Mouse (Mus musculus): ENCODE data around the gene Ehd3. TPM values are rescaled to one million over a fixed set of nuclear protein-coding genes. Genes with fewer than 3 reads are reported as not detected.

Ehd3 gene
- polyA plus RNA-seq, 2 experiments: 3.5 to 4.6 TPM

DNA sequence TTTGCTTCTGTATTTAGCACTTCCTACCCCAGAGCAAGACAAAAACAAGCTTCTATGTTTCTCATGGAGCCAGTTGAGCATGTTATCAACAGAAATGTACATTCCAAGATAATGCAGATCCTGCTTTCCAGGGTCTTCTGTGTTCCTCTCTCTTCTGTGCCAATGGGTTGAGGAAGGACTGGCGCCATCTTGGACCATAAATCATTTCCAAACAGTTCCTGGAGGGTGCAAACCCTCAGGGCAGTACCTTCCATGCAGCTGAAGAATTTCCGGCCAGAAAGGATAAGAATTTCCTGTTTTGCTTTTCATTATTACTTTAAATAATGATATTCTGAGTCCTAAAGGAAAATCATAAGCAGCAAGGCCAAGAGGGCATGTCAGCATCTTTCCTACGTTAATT, 41.7 kb downstream of the Ehd3 start:
- WGBS: 73% methylated on average over 3 of the region's 3 CpGs
- DNase-seq (ENCODE audit: low spot score): no peak

GRCm38 (mm10) chr17:73847399-73847798, 43.5 kb downstream of the Ehd3 start:
- Histone ChIP-seq H3K9me3 (ENCODE audit: control insufficient read depth, low read length) (no peaks in the 10 kb centered on the region), H3K27ac (replicated peaks; ENCODE audit: low read depth, low read length) (no peak overlapping the region), H3K4me1 (ENCODE audit: control insufficient read depth, insufficient read depth, low read length) (no peaks in the 10 kb centered on the region), H3K36me3 (ENCODE audit: control insufficient read depth, insufficient read depth, low read length) (no peaks in the 10 kb centered on the region), H3K4me2 (replicated peaks; ENCODE audit: low read depth, low read length, severe bottlenecking) (no peak overlapping the region), H3K4me3 (replicated peaks; ENCODE audit: low read length) (no peak overlapping the region), H3K27me3 (ENCODE audit: control insufficient read depth, insufficient read depth, low read length) (no peaks in the 10 kb centered on the region), H3K9ac (ENCODE audit: low read depth, low read length, severe bottlenecking) (no peak overlapping the region)
- no peak for TF ChIP-seq POLR2A (IDR thresholded peaks at IDR 0.05; ENCODE audit: borderline replicate concordance, extremely low read depth, insufficient read depth, insufficient read length)
- ATAC-seq (ENCODE audit: low FRiP score, low read depth) (no peak), DNase-seq (ENCODE audit: low spot score) (no peak)
- WGBS: 74% methylated on average over 1 of the region's 1 CpGs

More for the DNA sequence above, 41.7 kb downstream of the Ehd3 start:
- Histone ChIP-seq H3K27ac (replicated peaks; ENCODE audit: low read depth, low read length) (no peak overlapping the region), H3K4me1 (ENCODE audit: control insufficient read depth, insufficient read depth, low read length) (no peaks in the 10 kb centered on the region), H3K36me3 (ENCODE audit: control insufficient read depth, insufficient read depth, low read length) (no peaks in the 10 kb centered on the region), H3K4me3 (replicated peaks; ENCODE audit: low read length) (no peak overlapping the region), H3K9me3 (ENCODE audit: control insufficient read depth, low read length) (no peaks in the 10 kb centered on the region), H3K27me3 (ENCODE audit: control insufficient read depth, insufficient read depth, low read length) (no peaks in the 10 kb centered on the region), H3K9ac (ENCODE audit: low read depth, low read length, severe bottlenecking) (no peak overlapping the region), H3K4me2 (replicated peaks; ENCODE audit: low read depth, low read length, severe bottlenecking) (no peak overlapping the region)
- TF ChIP-seq POLR2A (IDR thresholded peaks at IDR 0.05; ENCODE audit: borderline replicate concordance, extremely low read depth, insufficient read depth, insufficient read length): no peak
- no peak for ATAC-seq (ENCODE audit: low FRiP score, low read depth)

DNA sequence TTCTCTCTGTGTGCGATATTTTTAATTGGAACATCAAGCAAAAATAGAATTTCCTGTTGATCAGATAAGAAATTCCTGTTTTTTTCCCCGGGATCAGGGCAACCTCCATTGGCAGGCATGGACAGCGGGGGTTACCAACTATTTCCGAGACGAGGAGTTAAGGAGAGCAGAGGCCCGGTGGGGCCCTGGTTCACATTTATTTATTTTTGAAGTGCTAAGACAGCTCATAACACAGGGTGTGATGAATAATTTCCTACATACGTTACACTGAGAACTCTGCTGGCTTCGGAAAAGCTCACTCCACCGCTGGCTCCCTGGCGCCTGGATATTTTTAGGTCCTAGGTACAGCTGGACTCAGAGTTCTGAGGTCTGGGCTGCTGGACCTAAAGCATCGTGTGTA, 49.1 kb downstream of the Ehd3 start:
- no peak overlapping the region for H3K4me3 ChIP-seq (replicated peaks; ENCODE audit: low read length)
- H3K9ac ChIP-seq (ENCODE audit: low read depth, low read length, severe bottlenecking): no peak overlapping the region
- no peak for ATAC-seq (ENCODE audit: low FRiP score, low read depth)
- no peaks in the 10 kb centered on the region for H3K36me3 ChIP-seq (ENCODE audit: control insufficient read depth, insufficient read depth, low read length)
- H3K27ac ChIP-seq (replicated peaks; ENCODE audit: low read depth, low read length): no peak overlapping the region
- no peak overlapping the region for H3K4me2 ChIP-seq (replicated peaks; ENCODE audit: low read depth, low read length, severe bottlenecking)
- no peak for DNase-seq (ENCODE audit: low spot score)
- TF ChIP-seq POLR2A (IDR thresholded peaks at IDR 0.05; ENCODE audit: borderline replicate concordance, extremely low read depth, insufficient read depth, insufficient read length): no peak
- 73% methylated on average over 11 of the region's 11 CpGs for WGBS
- no peaks in the 10 kb centered on the region for H3K9me3 ChIP-seq (ENCODE audit: control insufficient read depth, low read length)
- H3K4me1 ChIP-seq (ENCODE audit: control insufficient read depth, insufficient read depth, low read length): no peaks in the 10 kb centered on the region
- no peaks in the 10 kb centered on the region for H3K27me3 ChIP-seq (ENCODE audit: control insufficient read depth, insufficient read depth, low read length)

GRCm38 (mm10) chr17:73853717-73854116, 49.8 kb downstream of the Ehd3 start:
- no peak for ATAC-seq (ENCODE audit: low FRiP score, low read depth)
- no peak for DNase-seq (ENCODE audit: low spot score)
- Histone ChIP-seq H3K9ac (ENCODE audit: low read depth, low read length, severe bottlenecking) (no peak overlapping the region), H3K36me3 (ENCODE audit: control insufficient read depth, insufficient read depth, low read length) (no peaks in the 10 kb centered on the region), H3K4me3 (replicated peaks; ENCODE audit: low read length) (no peak overlapping the region), H3K4me1 (ENCODE audit: control insufficient read depth, insufficient read depth, low read length) (no peaks in the 10 kb centered on the region), H3K27me3 (ENCODE audit: control insufficient read depth, insufficient read depth, low read length) (no peaks in the 10 kb centered on the region), H3K27ac (replicated peaks; ENCODE audit: low read depth, low read length) (no peak overlapping the region), H3K4me2 (replicated peaks; ENCODE audit: low read depth, low read length, severe bottlenecking) (no peak overlapping the region), H3K9me3 (ENCODE audit: control insufficient read depth, low read length) (no peaks in the 10 kb centered on the region)
- WGBS: 69% methylated on average over 4 of the region's 4 CpGs
- TF ChIP-seq POLR2A (IDR thresholded peaks at IDR 0.05; ENCODE audit: borderline replicate concordance, extremely low read depth, insufficient read depth, insufficient read length): no peak

DNA sequence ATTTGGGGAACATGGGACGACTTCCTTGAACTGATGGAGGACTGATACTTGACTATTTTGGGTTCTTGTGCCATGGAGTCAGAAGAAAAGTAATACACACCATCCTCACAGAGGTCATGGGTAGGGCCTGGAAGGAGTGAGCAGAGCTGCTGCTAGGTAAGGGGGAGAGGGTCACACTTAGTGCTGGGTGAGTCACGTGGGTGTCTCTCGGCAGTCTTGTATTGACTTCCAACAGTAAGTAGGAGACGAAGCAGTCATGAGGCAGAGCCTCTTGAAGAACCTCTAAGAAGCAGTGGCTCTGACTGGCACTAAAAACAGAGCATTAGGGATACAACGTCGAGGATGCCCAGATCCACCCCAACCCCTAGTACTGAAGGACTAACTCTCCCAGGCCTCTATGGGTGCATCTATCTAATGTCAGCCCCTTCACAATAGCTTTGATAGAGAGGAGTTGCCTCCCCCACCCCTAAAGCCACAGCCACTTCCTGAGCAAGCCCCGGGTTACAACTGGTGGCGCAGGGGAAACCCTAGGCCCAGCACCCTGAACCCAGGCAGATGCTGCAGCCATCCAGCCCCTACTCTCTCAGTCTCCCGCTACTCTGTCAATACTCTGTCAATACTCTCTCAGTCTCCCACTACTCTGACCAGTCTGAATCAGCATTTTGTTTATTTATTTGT, 65.2 kb downstream of the Ehd3 start:
- no peak overlapping the region for H3K4me2 ChIP-seq (replicated peaks; ENCODE audit: low read depth, low read length, severe bottlenecking)
- H3K4me1 ChIP-seq (ENCODE audit: control insufficient read depth, insufficient read depth, low read length): no peaks in the 10 kb centered on the region
- H3K36me3 ChIP-seq (ENCODE audit: control insufficient read depth, insufficient read depth, low read length): no peaks in the 10 kb centered on the region
- H3K27me3 ChIP-seq (ENCODE audit: control insufficient read depth, insufficient read depth, low read length): no peaks in the 10 kb centered on the region
- 83% methylated on average over 9 of the region's 9 CpGs for WGBS
- H3K9ac ChIP-seq (ENCODE audit: low read depth, low read length, severe bottlenecking): no peak overlapping the region
- TF ChIP-seq POLR2A (IDR thresholded peaks at IDR 0.05; ENCODE audit: borderline replicate concordance, extremely low read depth, insufficient read depth, insufficient read length): no peak
- H3K4me3 ChIP-seq (replicated peaks; ENCODE audit: low read length): no peak overlapping the region
- no peaks in the 10 kb centered on the region for H3K9me3 ChIP-seq (ENCODE audit: control insufficient read depth, low read length)
- ATAC-seq (ENCODE audit: low FRiP score, low read depth) (no peak), DNase-seq (ENCODE audit: low spot score) (no peak)
- no peak overlapping the region for H3K27ac ChIP-seq (replicated peaks; ENCODE audit: low read depth, low read length)

Data from limb, embryonic 14.5 days (tissue).